Mouse (Mus musculus) lung, adult 2 months (tissue): ENCODE data around the gene Ly6g6c.
A peak's percentile ranks its signal among the peaks of the same experiment; 100 is the strongest.

Source experiments
- CTCF ChIP-seq: fragments of 200-500 bp; IDR thresholded peaks from 2 replicates; pipeline ENCODE4 v1.5.1; 2011; ENCODE audit warnings: mild to moderate bottlenecking, low read length, control low read depth; ENCODE audit not compliant: insufficient read depth
- POLR2A ChIP-seq: fragments of 200-500 bp; IDR thresholded peaks from 2 replicates; pipeline ENCODE4 v1.6.1; 2011; ENCODE audit warnings: low read depth, mild to moderate bottlenecking, control low read depth, low read length, borderline replicate concordance; ENCODE audit errors: extremely low read depth

DNA sequence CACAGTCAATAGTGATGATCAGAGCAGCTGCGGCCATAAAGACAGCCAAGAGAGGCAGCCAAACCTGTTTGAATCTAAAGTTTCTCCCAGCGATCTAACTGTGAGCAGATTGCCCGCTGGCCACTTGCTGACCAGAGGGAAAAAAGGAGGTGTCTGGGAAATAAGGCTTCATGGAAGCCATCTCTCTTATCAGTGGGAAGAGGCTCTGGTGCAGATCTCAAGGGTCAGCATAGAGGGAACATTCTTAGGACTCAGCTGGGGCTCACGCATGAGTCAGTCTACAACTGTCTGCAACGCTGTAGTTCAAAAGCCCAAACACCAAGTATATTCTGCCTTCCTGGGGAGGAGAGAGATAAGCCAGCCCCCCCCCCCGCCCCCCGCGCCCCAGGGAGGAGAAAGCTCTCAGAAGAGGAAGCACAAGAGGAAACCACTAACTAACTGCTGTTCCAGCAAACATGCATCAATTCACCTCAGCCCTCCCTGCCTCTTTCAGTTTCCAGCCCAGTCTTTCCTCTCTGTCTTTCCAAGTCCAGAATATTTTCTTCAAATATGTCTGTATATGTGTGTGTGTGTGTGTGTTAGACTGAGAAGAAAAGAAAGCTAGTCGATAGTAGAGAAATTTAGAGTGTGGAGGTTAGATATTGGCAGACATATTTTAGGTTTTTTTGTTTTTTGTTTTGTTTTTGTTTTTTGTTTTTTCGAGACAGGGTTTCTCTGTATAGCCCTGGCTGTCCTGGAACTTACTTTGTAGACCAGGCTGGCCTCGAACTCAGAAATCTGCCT, 16.8 kb upstream of the Ly6g6c start:
- no peak for TF ChIP-seq CTCF
- 0 out of 2 replicates have a peak, but pooled peaks have one; percentile 8 for TF ChIP-seq POLR2A
